Mouse (Mus musculus) liver, embryonic 14.5 days (tissue): Measurements from ENCODE around the gene Gdf5. TPM values are rescaled to one million over a fixed set of nuclear protein-coding genes. Genes with fewer than 3 reads are reported as not detected.

Source experiments
- ATAC-seq: fragments of 200-750 bp; cut with Nextera tagmentation; 2 replicates; pipeline ENCODE4 v1.8.0; 2017; ENCODE audit warnings: moderate number of reproducible peaks, mild to moderate bottlenecking, moderate library complexity; ENCODE audit not compliant: insufficient read depth
- DNase-seq, 3 experiments: peaks; one replicate each; pipeline ENCODE4 v3.0.0-alpha.2; 2012 to 2013; ENCODE audit warnings: low read depth in 3 of 3, low spot score in 3 of 3
- H3K27ac ChIP-seq: fragments of 300-500 bp; sonication (generic); 2 replicates; pipeline ENCODE4 v1.5.1; 2014; ENCODE audit warnings: moderate library complexity, mild to moderate bottlenecking, control low read depth, inconsistent platforms
- H3K27me3 ChIP-seq: fragments of 300-500 bp; sonication (generic); 2 replicates; pipeline ENCODE4 v1.6.1; 2014; ENCODE audit warnings: mild to moderate bottlenecking, low read length, moderate library complexity; ENCODE audit not compliant: control insufficient read depth, insufficient read depth
- H3K36me3 ChIP-seq: fragments of 300-500 bp; sonication (generic); replicated peaks from 2 replicates; pipeline ENCODE4 v1.6.1; 2014; ENCODE audit warnings: low read depth; ENCODE audit not compliant: control insufficient read depth, insufficient read depth
- H3K4me1 ChIP-seq, 2 experiments: fragments of 200-500 bp in 1 of 2; fragments of 300-500 bp in 1 of 2; sonication (generic) in 1 of 2; replicated peaks; 2 replicates each; pipeline ENCODE4 v1.6.1; 2012 to 2014; ENCODE audit warnings: antibody characterized with exemption in 1 of 2, inconsistent platforms in 1 of 2, low read length in 1 of 2; ENCODE audit not compliant: control insufficient read depth in 2 of 2, insufficient read depth in 2 of 2
- H3K4me2 ChIP-seq: fragments of 300-500 bp; sonication (generic); 2 replicates; pipeline ENCODE4 v1.6.1; 2014; ENCODE audit warnings: low read depth, mild to moderate bottlenecking, control low read depth, moderate library complexity
- H3K4me3 ChIP-seq, 2 experiments: fragments of 200-500 bp in 1 of 2; fragments of 300-500 bp in 1 of 2; sonication (generic) in 1 of 2; 2 replicates each; pipeline ENCODE4 v1.5.1; 2012 to 2014; ENCODE audit warnings: low read depth in 2 of 2, low read length in 2 of 2, mild to moderate bottlenecking in 2 of 2, control low read depth in 1 of 2, inconsistent platforms in 1 of 2, moderate library complexity in 1 of 2; ENCODE audit not compliant: insufficient read depth in 1 of 2
- H3K9ac ChIP-seq: fragments of 300-500 bp; sonication (generic); replicated peaks from 2 replicates; pipeline ENCODE4 v1.6.1; 2014; ENCODE audit warnings: mild to moderate bottlenecking, control low read depth, moderate library complexity
- H3K9me3 ChIP-seq: fragments of 300-500 bp; sonication (generic); 2 replicates; pipeline ENCODE4 v1.6.1; 2016; ENCODE audit warnings: low read length, mixed read lengths; ENCODE audit not compliant: control insufficient read depth
- CTCF ChIP-seq: IDR thresholded peaks from 2 replicates; pipeline ENCODE4 v1.5.1; 2016; ENCODE audit warnings: antibody characterized with exemption, low read depth, control low read depth
- EP300 ChIP-seq: IDR thresholded peaks from 2 replicates; pipeline ENCODE4 v1.6.1; 2016; ENCODE audit warnings: antibody characterized with exemption, low read depth
- WGBS: fragments of 180-500 bp; shearing (Covaris S2); extraction: QIAGEN DNeasy Blood & Tissue Kit; methylation state at CpG from one replicate; pipeline ENCODE4 v1.1.7; 2014; ENCODE audit not compliant: insufficient replicate concordance; 5-methylcytosine and 5-hydroxymethylcytosine counted together
- polyA plus RNA-seq, 2 experiments: library from polyadenylated mRNA; depleted of rRNA in 1 of 2; stranded (reverse) in 1 of 2; unstranded in 1 of 2; fragments of >200 nt; fragmentation: Nextera tagmentation in 1 of 2; extraction: Ambion mirVana in 1 of 2; gene quantifications; 2 replicates each; pipeline versions ENCODE4 v1.2.1 to v1.2.3; 2012 to 2014

Gene Gdf5
- polyA plus RNA-seq, 2 experiments = 0.09 TPM; not detected in 1

DNA sequence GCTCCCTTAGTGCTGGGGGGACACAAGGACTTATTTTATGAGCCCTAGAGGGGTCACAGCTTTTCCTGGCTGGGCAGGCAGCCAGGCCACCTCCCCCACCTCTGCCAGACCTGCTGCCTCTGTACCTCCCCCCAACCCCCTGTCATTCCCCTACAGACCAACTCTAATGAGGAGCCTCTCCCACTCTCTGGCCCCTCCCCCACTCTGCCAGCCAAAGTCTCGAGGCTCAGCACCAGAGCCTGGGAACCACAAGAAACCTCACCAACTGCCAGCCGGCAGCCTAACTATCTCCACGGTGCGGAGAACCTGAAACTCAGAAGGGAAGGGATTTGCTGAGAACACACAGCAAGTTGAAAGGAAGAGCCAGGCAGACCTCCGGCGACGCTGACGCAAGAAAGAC, 1.7 kb downstream of the Gdf5 start:
- DNase-seq (no peak), ATAC-seq (no peak)
- no peak overlapping the region for H3K9ac ChIP-seq
- TF ChIP-seq EP300 (no peak), CTCF (no peak)
- H3K9me3 ChIP-seq = no peaks in the 10 kb centered on the region
- no peaks in the 10 kb centered on the region for H3K36me3 ChIP-seq
- H3K27ac ChIP-seq = no peak overlapping the region
- no peaks in the 10 kb centered on the region for H3K27me3 ChIP-seq
- H3K4me1 ChIP-seq = peaks cover 7 to 19% of the 10 kb centered on the region in 2 experiments; a peak in 3 of 4 replicates
- H3K4me2 ChIP-seq = no peak overlapping the region
- 12% methylated on average over 8 of the region's 8 CpGs for WGBS
- H3K4me3 ChIP-seq = no peak overlapping the region

DNA sequence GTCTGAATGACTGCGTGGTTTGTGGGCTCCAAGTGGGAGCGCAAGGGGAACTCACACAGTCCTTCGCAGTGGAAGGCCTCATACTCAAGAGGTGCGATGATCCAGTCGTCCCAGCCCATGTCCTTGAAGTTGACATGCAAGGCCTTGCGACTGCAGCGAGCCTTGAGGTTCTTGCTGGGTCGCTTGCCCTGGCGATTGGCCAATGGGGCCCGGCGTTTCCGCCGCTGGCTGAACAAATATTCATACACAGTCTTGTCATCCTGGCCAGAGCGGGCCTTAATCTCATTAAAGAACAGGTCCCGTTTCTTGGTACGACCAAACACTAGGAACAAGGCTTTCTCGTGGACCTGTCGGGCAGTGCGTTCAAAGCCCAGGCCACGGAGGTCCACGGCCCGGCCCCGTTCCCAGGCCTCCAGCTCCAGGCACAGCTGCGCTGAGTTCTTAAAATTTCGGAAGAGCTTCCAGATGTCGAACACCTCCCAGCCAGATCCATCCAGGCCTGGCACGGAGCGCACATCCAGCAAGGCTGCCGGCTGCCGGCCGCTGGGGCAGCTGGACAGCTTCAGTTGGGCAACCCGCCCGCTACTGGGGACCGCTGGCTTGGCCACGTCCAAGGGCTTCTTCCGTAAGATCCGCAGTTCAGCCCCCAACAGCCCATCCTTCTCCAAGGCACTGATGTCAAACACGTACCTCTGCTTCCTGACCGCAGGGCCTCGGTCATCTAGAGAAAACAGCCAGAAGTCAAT, 3.3 kb downstream of the Gdf5 start:
- WGBS = 82% methylated on average over 40 of the region's 40 CpGs
- Histone ChIP-seq H3K9ac (no peak overlapping the region), H3K27me3 (no peaks in the 10 kb centered on the region), H3K27ac (no peak overlapping the region), H3K4me3 (no peak overlapping the region), H3K4me2 (no peak overlapping the region), H3K4me1 (peaks cover 0 to 7% of the 10 kb centered on the region in 2 experiments; a peak in 3 of 4 replicates), H3K9me3 (no peaks in the 10 kb centered on the region), H3K36me3 (no peaks in the 10 kb centered on the region)
- ATAC-seq (no peak), DNase-seq (no peak)
- TF ChIP-seq EP300 (no peak), CTCF (no peak)

DNA sequence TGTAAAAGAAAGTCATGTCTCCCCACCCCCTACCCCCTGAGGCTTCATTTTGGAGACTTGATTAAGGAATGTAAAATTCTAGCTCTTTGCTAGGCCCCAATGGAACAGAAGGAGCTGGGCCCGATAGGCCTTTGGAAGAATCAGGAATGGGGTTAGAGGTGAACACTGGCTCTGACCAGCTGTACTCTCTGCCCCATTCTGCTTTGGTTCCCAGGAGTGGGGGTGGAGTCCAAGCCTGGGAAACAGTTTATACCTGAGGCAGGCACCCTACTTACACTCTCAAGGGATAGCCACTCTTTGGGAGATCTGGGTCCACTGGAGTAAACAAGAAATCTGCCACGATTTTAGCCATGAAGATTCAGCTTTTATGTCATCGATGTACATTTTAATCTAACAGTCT, 4.5 kb downstream of the Gdf5 start, which contains the start of gene Gm15557:
TSS of gene Gm15557 (plus strand) at position 48 of the 400 bp plus-strand sequence.
- TF ChIP-seq EP300 (no peak), CTCF (no peak)
- Histone ChIP-seq H3K27me3 (no peaks in the 10 kb centered on the region), H3K4me1 (no peaks in the 10 kb centered on the region; a peak in 1 of 4 replicates), H3K4me2 (no peak within 1 kb of the TSS), H3K9ac (no peak within 1 kb of the TSS), H3K4me3 (no peak within 1 kb of the TSS), H3K9me3 (no peaks in the 10 kb centered on the region), H3K27ac (no peak within 1 kb of the TSS), H3K36me3 (no peaks in the 10 kb centered on the region)
- DNase-seq = no peak
- 79% methylated on average over 3 of the region's 3 CpGs for WGBS
- ATAC-seq = no peak

DNA sequence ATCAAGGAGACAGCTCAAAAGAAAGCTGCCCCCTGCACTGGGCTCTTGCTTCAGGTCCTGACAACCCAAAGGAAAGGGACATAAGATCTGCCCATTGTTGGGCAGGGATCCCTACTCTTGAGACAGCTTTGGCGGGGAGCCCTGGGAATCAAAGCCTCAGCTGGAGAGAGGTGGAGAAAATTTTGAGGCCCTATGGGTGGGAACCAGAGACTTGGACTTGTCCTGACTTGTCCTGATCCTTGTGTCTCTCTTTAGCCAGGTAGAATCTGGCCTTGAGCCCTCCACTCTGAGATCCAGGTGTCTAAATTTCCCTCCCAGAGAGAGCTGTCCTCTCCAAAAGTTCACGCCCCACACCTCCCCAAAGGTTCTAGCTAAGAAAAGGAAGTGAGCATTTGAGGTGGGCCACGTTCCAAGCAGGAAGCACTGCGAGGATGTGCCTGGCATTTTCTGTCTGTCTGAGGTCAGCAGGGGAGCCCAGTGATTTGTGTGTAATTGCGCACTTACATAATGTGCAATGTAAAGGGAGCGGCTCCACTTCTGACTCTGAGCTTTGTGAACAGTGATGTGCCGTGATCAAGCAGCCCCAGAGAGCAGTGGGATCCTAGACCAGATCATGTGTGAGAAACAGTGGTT, 5.2 kb downstream of the Gdf5 start:
- no peak overlapping the region for H3K4me3 ChIP-seq
- H3K27ac ChIP-seq = no peak overlapping the region
- DNase-seq = no peak
- no peaks in the 10 kb centered on the region; a peak in 1 of 4 replicates for H3K4me1 ChIP-seq
- no peak for TF ChIP-seq CTCF
- no peak overlapping the region for H3K9ac ChIP-seq
- H3K27me3 ChIP-seq = no peaks in the 10 kb centered on the region
- no peaks in the 10 kb centered on the region for H3K36me3 ChIP-seq
- ATAC-seq = no peak
- H3K4me2 ChIP-seq = no peak overlapping the region
- WGBS = 58% methylated on average over 7 of the region's 7 CpGs
- H3K9me3 ChIP-seq = no peaks in the 10 kb centered on the region
